Mouse (Mus musculus): ENCODE results near the gene Olfr76. TPM values are rescaled to one million over a fixed set of nuclear protein-coding genes. Genes with fewer than 3 reads are reported as not detected.

Olfr76 gene
- not detected for polyA plus RNA-seq (2017; shearing (Covaris generic))

GRCm38 (mm10) chr19:12123103-12123502 is at the start of gene Olfr76:
Gene Olfr76, minus strand, starts transcription at chr19:12123203.

GRCm38 (mm10) chr19:12170062-12170599 is 47.1 kb upstream of the Olfr76 start, which contains the start of gene Olfr1555-ps1:
Gene Olfr1555-ps1, minus strand, starts transcription at chr19:12170112.

GRCm38 (mm10) chr19:12115797-12116196 is 7.2 kb downstream of the Olfr76 start, which contains the start of gene Olfr1428:
Gene Olfr1428, minus strand, starts transcription at chr19:12115897.

GRCm38 (mm10) chr19:12103234-12103633 is 19.8 kb downstream of the Olfr76 start, which contains the start of gene Olfr1427:
Gene Olfr1427, minus strand, starts transcription at chr19:12103334.

GRCm38 (mm10) chr19:12091913-12092312 is 31.1 kb downstream of the Olfr76 start, which contains the start of gene Olfr1426:
Gene Olfr1426, minus strand, starts transcription at chr19:12092013.

GRCm38 (mm10) chr19:12077631-12078030 is 45.4 kb downstream of the Olfr76 start, which contains the start of gene Olfr1425:
Gene Olfr1425, minus strand, starts transcription at chr19:12077731.

Other genes with a start within 250 kb of the Olfr76 start
- not detected for gene Olfr1419, start 248.1 kb downstream of the Olfr76 start, polyA plus RNA-seq (2017; shearing (Covaris generic))
- not detected for gene Olfr1420, start 236.6 kb downstream of the Olfr76 start, polyA plus RNA-seq (2017; shearing (Covaris generic))
- gene Patl1, start 210.8 kb downstream of the Olfr76 start, polyA plus RNA-seq (2017; shearing (Covaris generic)), result 29.6 TPM
- 47.6 TPM for gene Osbp, start 157.3 kb downstream of the Olfr76 start, polyA plus RNA-seq (2017; shearing (Covaris generic))
- 0.09 TPM for gene Olfr1423, start 81.9 kb downstream of the Olfr76 start, polyA plus RNA-seq (2017; shearing (Covaris generic))
- 0.21 TPM for gene Olfr1424, start 60.5 kb downstream of the Olfr76 start, polyA plus RNA-seq (2017; shearing (Covaris generic))
- gene Olfr1425, start 45.5 kb downstream of the Olfr76 start, polyA plus RNA-seq (2017; shearing (Covaris generic)), result not detected
- not detected for gene Olfr1426, start 31.2 kb downstream of the Olfr76 start, polyA plus RNA-seq (2017; shearing (Covaris generic))
- not detected for gene Olfr1427, start 19.9 kb downstream of the Olfr76 start, polyA plus RNA-seq (2017; shearing (Covaris generic))
- not detected for gene Olfr1428, start 7.3 kb downstream of the Olfr76 start, polyA plus RNA-seq (2017; shearing (Covaris generic))
- 0.14 TPM for gene Olfr1555-ps1, start 46.9 kb upstream of the Olfr76 start, polyA plus RNA-seq (2017; shearing (Covaris generic))
- not detected for gene Olfr1431, start 77.4 kb upstream of the Olfr76 start, polyA plus RNA-seq (2017; shearing (Covaris generic))
- gene Olfr1432, start 109.4 kb upstream of the Olfr76 start, polyA plus RNA-seq (2017; shearing (Covaris generic)), result not detected
- gene Olfr262, start 118.5 kb upstream of the Olfr76 start, polyA plus RNA-seq (2017; shearing (Covaris generic)), result not detected
- not detected for gene Olfr235, start 137.8 kb upstream of the Olfr76 start, polyA plus RNA-seq (2017; shearing (Covaris generic))
- gene Olfr1434, start 156.7 kb upstream of the Olfr76 start, polyA plus RNA-seq (2017; shearing (Covaris generic)), result not detected
- not detected for gene Olfr1436, start 175.9 kb upstream of the Olfr76 start, polyA plus RNA-seq (2017; shearing (Covaris generic))
- gene Olfr1437, start 201.9 kb upstream of the Olfr76 start, polyA plus RNA-seq (2017; shearing (Covaris generic)), result not detected
- not detected for gene Olfr1438-ps1, start 212.7 kb upstream of the Olfr76 start, polyA plus RNA-seq (2017; shearing (Covaris generic))